Mouse (Mus musculus) liver, postnatal 0 days (tissue): ENCODE data around the gene Vamp2.
A peak's percentile ranks its signal among the peaks of the same experiment; 100 is the strongest.

Experiments used
- CTCF ChIP-seq: sonication (generic); IDR thresholded peaks from 2 replicates; pipeline ENCODE4 v1.5.1; 2016; ENCODE audit warnings: antibody characterized with exemption, low read depth
- EP300 ChIP-seq: IDR thresholded peaks from 2 replicates; pipeline ENCODE4 v1.6.1; 2016; ENCODE audit warnings: antibody characterized with exemption, low read depth, mild to moderate bottlenecking

DNA sequence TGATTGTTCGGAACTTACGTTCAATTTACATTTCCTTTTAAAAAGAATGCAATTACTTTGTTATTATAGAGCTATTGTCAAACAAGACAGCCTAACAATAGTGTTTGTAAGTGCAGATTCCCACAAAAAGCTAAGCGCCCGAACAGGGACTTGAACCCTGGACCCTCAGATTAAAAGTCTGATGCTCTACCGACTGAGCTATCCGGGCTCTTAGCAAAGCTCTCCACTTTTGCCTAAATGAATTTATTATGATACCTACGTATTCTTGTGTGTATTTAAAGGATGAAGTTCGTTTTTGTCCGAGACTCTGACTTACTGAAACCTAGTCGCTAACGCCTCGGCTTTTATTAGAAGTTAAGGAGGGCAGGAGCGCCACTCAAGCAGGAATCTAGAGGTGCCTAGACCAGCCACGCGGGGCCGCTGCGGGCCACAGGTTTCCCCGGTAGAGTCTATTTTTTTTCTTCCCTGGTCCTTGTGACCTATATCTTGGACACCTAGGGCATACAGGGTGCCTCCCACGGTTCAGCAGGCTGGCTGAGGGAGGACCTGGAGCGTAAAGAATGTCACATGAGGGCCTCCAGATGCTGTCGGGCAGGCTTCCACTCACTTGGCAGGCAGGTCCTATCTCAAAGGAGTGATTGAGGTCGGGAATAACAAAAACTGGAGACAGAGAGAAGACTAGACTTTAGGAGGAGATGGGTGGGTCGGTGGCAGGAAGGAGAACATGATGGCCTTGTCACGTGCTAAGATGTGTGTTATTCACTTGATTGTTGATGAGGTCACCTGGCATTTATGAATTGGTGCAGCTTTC is 37.0 kb downstream of the Vamp2 start:
- peak; percentile 67 for TF ChIP-seq CTCF
- no peak for TF ChIP-seq EP300
